Mouse (Mus musculus): ENCODE data around the gene Sparcl1. TPM values are rescaled to one million over a fixed set of nuclear protein-coding genes. Genes with fewer than 3 reads are reported as not detected.

Gene Sparcl1
- polyA plus RNA-seq, 1 experiment from 2014 or later = 85.8 TPM

DNA sequence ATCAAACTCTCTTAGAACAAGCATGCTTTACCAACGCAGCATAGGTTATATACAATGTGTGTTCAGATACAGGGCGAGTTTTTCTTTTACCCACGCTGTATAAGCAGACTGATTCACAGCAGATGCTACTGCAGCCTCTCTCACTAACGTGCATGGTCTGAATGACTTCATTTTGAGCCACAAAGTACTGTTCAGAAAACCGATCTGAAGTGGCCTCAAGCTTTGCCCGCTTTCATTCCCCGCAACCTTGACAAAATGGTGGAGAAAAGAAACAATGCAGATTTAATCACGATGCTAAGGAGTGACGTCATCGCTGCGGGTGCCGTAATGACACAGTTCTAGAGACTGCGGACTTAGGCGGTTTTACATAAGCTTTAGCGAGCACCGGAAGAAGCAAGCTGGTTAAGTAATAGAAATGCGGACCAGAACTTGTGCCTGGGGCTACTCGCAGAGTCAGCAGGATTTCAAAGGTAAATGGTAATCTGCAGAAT lies 4.6 kb downstream of the Sparcl1 start:
- H3K9ac ChIP-seq = peak overlapping the region; percentile 45; the same call in 1 of the 2 replicates
- H3K4me3 ChIP-seq = peak overlapping the region; percentile 20
- 11% methylated on average over 18 of the region's 18 CpGs for WGBS

DNA sequence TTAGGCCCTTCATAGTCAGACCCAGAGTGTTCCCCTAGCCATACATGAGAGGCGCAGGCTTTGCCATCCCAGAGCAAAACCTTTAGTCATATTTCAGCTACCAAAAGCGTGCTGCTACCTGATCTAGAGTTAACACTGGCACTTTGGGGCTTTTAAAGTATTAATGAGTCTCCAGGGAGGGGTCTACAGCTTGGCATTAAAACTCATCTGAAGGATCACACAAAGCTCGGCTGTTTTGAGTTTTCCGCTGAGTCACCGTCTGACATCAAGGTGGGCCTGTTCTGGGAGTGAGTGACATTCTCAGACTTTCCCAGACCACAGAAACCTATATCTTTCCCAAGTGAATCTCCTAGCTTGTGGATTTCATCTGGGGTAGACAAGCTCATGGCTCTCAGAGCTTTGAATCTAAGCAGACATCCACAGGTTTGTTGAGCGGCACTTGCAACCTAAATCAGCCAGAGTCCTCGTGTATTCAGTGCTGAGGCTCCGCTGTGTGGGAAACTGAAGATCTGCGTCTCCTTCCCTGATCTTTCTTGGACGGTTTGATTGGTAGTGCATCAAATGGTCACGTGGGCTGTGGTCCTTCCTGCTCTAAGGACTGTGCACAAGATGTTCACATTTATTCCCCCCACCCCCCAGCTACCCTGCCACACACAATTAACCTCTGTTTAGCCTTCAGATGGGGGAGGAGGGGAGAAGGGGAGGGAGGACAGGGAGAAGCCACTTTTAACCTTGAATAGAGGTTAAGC lies 5.2 kb downstream of the Sparcl1 start:
- ATAC-seq (ENCODE audit: low FRiP score) = peak; percentile 63
- no peaks in the 10 kb centered on the region for H3K9me3 ChIP-seq (replicated peaks)
- peak overlapping the region; percentile 44 for H3K4me2 ChIP-seq (replicated peaks)

More for the DNA sequence above, 4.6 kb downstream of the Sparcl1 start:
- Histone ChIP-seq H3K27ac (peak overlapping the region; percentile 88), H3K36me3 (no peaks in the 10 kb centered on the region), H3K27me3 (no peaks in the 10 kb centered on the region), H3K4me1 (peaks cover 73% of the 10 kb centered on the region), H3K9me3 (replicated peaks) (no peaks in the 10 kb centered on the region), H3K4me2 (replicated peaks) (peak overlapping the region; percentile 44)
- peak; percentile 63 for ATAC-seq (ENCODE audit: low FRiP score)

GRCm38 (mm10) chr5:104104111-104104510 lies 9.4 kb downstream of the Sparcl1 start:
- H3K27me3 ChIP-seq = no peaks in the 10 kb centered on the region
- no peak overlapping the region for H3K9ac ChIP-seq
- no peaks in the 10 kb centered on the region for H3K9me3 ChIP-seq (replicated peaks)
- no peaks in the 10 kb centered on the region for H3K36me3 ChIP-seq
- no peak for ATAC-seq (ENCODE audit: low FRiP score)
- no peak overlapping the region for H3K4me3 ChIP-seq
- H3K27ac ChIP-seq = no peak overlapping the region
- 45% methylated on average over 2 of the region's 2 CpGs for WGBS
- no peak overlapping the region for H3K4me2 ChIP-seq (replicated peaks)
- peaks cover 48% of the 10 kb centered on the region for H3K4me1 ChIP-seq

More for the DNA sequence above, 5.2 kb downstream of the Sparcl1 start:
- peak overlapping the region; percentile 45; the same call in 1 of the 2 replicates for H3K9ac ChIP-seq
- no peaks in the 10 kb centered on the region for H3K27me3 ChIP-seq
- H3K4me1 ChIP-seq = peaks cover 70% of the 10 kb centered on the region
- no peaks in the 10 kb centered on the region for H3K36me3 ChIP-seq
- 35% methylated on average over 11 of the region's 11 CpGs for WGBS
- H3K27ac ChIP-seq = peak overlapping the region; percentile 88
- H3K4me3 ChIP-seq = peak overlapping the region; percentile 20

DNA sequence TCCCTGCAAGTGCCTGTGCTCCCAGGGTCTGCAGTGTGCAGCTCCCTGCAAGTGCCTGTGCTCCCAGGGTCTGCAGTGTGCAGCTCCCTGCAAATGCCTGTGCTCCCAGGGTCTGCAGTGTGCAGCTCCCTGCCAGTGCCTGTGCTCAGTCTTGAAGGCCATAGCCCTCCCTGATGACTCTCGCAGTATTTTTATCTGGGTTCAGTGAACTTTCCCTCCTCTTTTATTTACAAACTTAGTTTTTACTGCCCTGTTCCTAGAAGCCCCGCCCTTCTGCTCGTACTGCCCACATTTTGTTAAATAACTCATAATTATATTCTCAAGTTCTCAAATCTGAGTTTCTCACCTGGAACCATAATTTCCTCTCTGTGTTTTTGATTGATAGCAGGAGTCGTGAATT lies 10.4 kb downstream of the Sparcl1 start:
- Histone ChIP-seq H3K4me2 (replicated peaks) (no peak overlapping the region), H3K27me3 (no peaks in the 10 kb centered on the region), H3K4me1 (peaks cover 43% of the 10 kb centered on the region), H3K4me3 (no peak overlapping the region), H3K9me3 (replicated peaks) (no peaks in the 10 kb centered on the region), H3K36me3 (no peaks in the 10 kb centered on the region), H3K9ac (no peak overlapping the region), H3K27ac (peak overlapping the region; percentile 55; the same call in 1 of the 2 replicates)
- 71% methylated on average over 4 of the region's 4 CpGs for WGBS
- no peak for ATAC-seq (ENCODE audit: low FRiP score)

DNA sequence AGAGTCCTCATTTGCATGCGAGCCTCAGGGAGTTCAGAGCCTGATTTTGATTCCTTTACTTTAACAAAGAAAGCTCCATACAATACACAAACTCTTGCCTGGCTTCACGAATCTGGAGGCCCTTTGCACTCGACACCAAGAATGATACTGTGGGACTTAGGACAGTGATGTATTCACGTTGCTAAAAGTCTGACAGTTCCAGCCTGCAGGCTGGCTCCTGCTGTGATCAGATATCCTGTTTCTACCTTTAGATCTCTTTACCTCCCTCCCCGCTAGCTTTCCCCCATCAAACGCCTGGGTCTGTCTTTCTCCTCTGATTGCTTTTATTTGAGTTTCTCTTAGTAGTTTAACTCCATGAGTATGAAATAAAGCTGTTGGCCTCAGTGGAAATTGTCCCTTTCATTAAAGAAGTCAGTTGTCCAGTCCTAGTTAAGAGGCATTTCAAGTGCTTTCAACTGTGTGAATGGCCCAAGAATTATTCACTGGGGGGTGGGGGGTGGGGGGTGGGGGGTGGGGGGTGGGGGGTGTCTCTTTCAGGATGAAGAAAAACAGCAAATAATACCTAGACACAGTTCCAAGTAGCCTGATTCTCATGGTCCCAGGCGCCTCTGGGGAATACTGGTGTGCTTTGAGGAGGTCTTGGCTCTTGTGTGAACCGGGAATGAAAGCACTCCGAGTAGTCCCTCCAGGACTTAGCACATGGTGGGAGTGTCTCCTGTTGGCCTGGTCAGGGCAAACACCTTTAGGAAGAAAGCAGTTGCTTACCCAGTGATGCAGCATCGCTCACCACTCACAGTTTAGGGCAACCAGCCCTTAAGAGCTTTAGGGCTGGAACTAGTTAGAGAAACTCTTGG lies 11.6 kb downstream of the Sparcl1 start:
- 11% methylated on average over 10 of the region's 10 CpGs for WGBS
- H3K9me3 ChIP-seq (replicated peaks) = no peaks in the 10 kb centered on the region
- no peak overlapping the region for H3K4me3 ChIP-seq
- peak overlapping the region; percentile 55; the same call in 1 of the 2 replicates for H3K27ac ChIP-seq
- H3K27me3 ChIP-seq = no peaks in the 10 kb centered on the region
- H3K4me2 ChIP-seq (replicated peaks) = no peak overlapping the region
- H3K4me1 ChIP-seq = peaks cover 35% of the 10 kb centered on the region
- H3K9ac ChIP-seq = no peak overlapping the region
- ATAC-seq (ENCODE audit: low FRiP score) = peak; percentile 61
- H3K36me3 ChIP-seq = no peaks in the 10 kb centered on the region

GRCm38 (mm10) chr5:104096078-104096938 lies 17.2 kb downstream of the Sparcl1 start:
- Histone ChIP-seq H3K4me3 (no peak overlapping the region), H3K4me2 (replicated peaks) (no peak overlapping the region), H3K4me1 (0 out of 2 replicates have a peak, but pooled peaks cover 4% of the 10 kb centered on the region), H3K36me3 (no peaks in the 10 kb centered on the region), H3K27ac (no peak overlapping the region), H3K9me3 (replicated peaks) (no peaks in the 10 kb centered on the region), H3K9ac (no peak overlapping the region), H3K27me3 (no peaks in the 10 kb centered on the region)
- ATAC-seq (ENCODE audit: low FRiP score) = no peak
- 82% methylated on average over 16 of the region's 16 CpGs for WGBS

DNA sequence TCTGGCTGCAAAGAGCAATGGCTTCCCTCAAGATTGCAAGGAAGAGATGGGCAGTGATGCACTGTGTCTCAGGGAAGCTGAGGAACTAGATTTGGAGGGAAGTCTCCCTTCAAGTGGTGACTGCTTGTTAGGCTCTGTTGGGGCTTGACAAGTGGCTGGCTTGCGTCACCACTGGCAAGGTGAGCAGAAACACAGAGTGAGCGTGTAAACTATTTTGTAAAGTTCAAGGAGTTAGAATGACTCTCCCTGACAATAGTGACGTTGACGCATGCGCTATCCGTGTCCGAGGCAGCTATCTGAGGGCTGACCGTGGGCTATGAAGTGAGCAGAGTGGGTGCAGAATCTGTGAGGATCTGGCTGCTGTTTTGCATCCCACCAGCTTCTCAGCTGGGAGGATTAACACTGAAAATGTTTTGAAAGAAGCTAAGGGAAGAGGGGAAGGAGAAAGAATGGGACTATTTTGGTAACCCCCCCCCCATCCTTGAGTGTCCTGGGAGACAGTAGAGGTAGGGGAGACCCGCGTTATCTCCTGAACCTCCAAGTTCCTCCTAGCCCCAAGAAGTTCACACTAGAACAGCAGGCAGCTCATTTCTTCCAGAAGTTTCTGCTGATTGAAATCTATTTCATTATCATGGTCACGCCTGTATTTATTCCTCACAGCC lies 18.0 kb downstream of the Sparcl1 start:
- Histone ChIP-seq H3K4me3 (no peak overlapping the region), H3K9ac (no peak overlapping the region), H3K36me3 (no peaks in the 10 kb centered on the region), H3K4me2 (replicated peaks) (no peak overlapping the region), H3K4me1 (0 out of 2 replicates have a peak, but pooled peaks cover 4% of the 10 kb centered on the region), H3K9me3 (replicated peaks) (no peaks in the 10 kb centered on the region), H3K27me3 (no peaks in the 10 kb centered on the region), H3K27ac (no peak overlapping the region)
- WGBS = 85% methylated on average over 11 of the region's 11 CpGs
- ATAC-seq (ENCODE audit: low FRiP score) = no peak

GRCm38 (mm10) chr5:104089751-104090150 lies 23.8 kb downstream of the Sparcl1 start:
- no peak overlapping the region for H3K4me3 ChIP-seq
- peaks cover 11% of the 10 kb centered on the region; the same call in 1 of the 2 replicates for H3K36me3 ChIP-seq
- no peaks in the 10 kb centered on the region for H3K9me3 ChIP-seq (replicated peaks)
- no peaks in the 10 kb centered on the region for H3K27me3 ChIP-seq
- H3K4me2 ChIP-seq (replicated peaks) = no peak overlapping the region
- no peak for ATAC-seq (ENCODE audit: low FRiP score)
- H3K27ac ChIP-seq = no peak overlapping the region
- 87% methylated on average over 2 of the region's 2 CpGs for WGBS
- no peak overlapping the region for H3K9ac ChIP-seq
- H3K4me1 ChIP-seq = no peaks in the 10 kb centered on the region

DNA sequence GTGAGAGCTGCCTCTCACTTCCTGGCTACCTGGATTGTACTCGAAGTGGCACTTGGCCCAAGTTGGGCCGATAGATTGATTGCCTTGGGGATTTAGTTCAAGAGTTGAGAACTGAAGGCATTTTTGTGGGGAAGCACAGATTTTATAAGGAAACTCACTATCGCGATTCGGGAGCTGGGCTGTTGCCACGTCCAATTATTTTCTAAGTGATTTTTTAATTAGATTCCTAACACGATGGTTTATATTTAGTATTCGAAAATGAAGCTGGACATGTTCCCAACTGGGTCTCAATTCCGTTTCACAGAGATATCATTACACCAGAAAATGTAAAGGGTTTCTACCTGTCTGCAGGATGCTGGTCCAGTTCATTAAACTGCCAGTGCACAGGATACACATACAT lies 28.2 kb downstream of the Sparcl1 start:
- Histone ChIP-seq H3K4me2 (replicated peaks) (no peak overlapping the region), H3K9ac (no peak overlapping the region), H3K9me3 (replicated peaks) (no peaks in the 10 kb centered on the region), H3K36me3 (peaks cover 11% of the 10 kb centered on the region; the same call in 1 of the 2 replicates), H3K4me1 (no peaks in the 10 kb centered on the region), H3K27me3 (no peaks in the 10 kb centered on the region), H3K4me3 (no peak overlapping the region), H3K27ac (no peak overlapping the region)
- 88% methylated on average over 9 of the region's 9 CpGs for WGBS
- no peak for ATAC-seq (ENCODE audit: low FRiP score)

- H3K9me3 ChIP-seq (replicated peaks) = no peaks in the 10 kb centered on the region
- H3K4me1 ChIP-seq = no peaks in the 10 kb centered on the region
- no peak overlapping the region for H3K9ac ChIP-seq
- 87% methylated on average over 6 of the region's 6 CpGs for WGBS
- H3K36me3 ChIP-seq = 0 out of 2 replicates have a peak, but pooled peaks cover 2% of the 10 kb centered on the region
- no peaks in the 10 kb centered on the region for H3K27me3 ChIP-seq
- H3K4me3 ChIP-seq = no peak overlapping the region
- H3K27ac ChIP-seq = no peak overlapping the region
- ATAC-seq (ENCODE audit: low FRiP score) = no peak
- no peak overlapping the region for H3K4me2 ChIP-seq (replicated peaks)
Measured at GRCm38 (mm10) chr5:104080736-104081135, 32.8 kb downstream of the Sparcl1 start.

GRCm38 (mm10) chr5:104077508-104077907 lies 36.0 kb downstream of the Sparcl1 start, which contains the start of gene Gm17660:
Gm17660 (minus strand) TSS chr5:104077608.
- Histone ChIP-seq H3K27me3 (no peaks in the 10 kb centered on the region), H3K4me3 (no peak within 1 kb of the TSS), H3K4me2 (replicated peaks) (no peak within 1 kb of the TSS), H3K4me1 (peaks cover 8% of the 10 kb centered on the region), H3K9ac (no peak within 1 kb of the TSS), H3K9me3 (replicated peaks) (no peaks in the 10 kb centered on the region), H3K36me3 (no peaks in the 10 kb centered on the region), H3K27ac (no peak within 1 kb of the TSS)
- no peak for ATAC-seq (ENCODE audit: low FRiP score)
- WGBS = 93% methylated on average over 7 of the region's 7 CpGs
